Mouse (Mus musculus) embryonic facial prominence, embryonic 15.5 days (tissue): ENCODE results near the gene Lbh. TPM values are rescaled to one million over a fixed set of nuclear protein-coding genes. Genes with fewer than 3 reads are reported as not detected.

Experiments
- ATAC-seq: fragments of 200-750 bp; cut with Nextera tagmentation; 2 replicates; pipeline ENCODE4 v1.8.0; 2017; ENCODE audit warnings: low read depth, moderate TSS enrichment; ENCODE audit not compliant: insufficient number of reproducible peaks, low FRiP score, low TSS enrichment
- H3K27ac ChIP-seq: fragments of 300-500 bp; sonication (generic); replicated peaks from 2 replicates; pipeline ENCODE4 v1.5.1; 2015; ENCODE audit warnings: mild to moderate bottlenecking, inconsistent platforms
- H3K27me3 ChIP-seq: fragments of 300-500 bp; sonication (generic); 2 replicates; pipeline ENCODE4 v1.6.1; 2015; ENCODE audit warnings: inconsistent platforms
- H3K36me3 ChIP-seq: fragments of 300-500 bp; sonication (generic); 2 replicates; pipeline ENCODE4 v1.6.1; 2015; ENCODE audit warnings: mild to moderate bottlenecking, inconsistent platforms
- H3K4me1 ChIP-seq: fragments of 300-500 bp; sonication (generic); 2 replicates; pipeline ENCODE4 v1.6.1; 2015; ENCODE audit warnings: inconsistent platforms
- H3K4me2 ChIP-seq: fragments of 300-500 bp; sonication (generic); replicated peaks from 2 replicates; pipeline ENCODE4 v1.6.1; 2015; ENCODE audit warnings: mild to moderate bottlenecking, inconsistent platforms
- H3K4me3 ChIP-seq: fragments of 300-500 bp; sonication (generic); replicated peaks from 2 replicates; pipeline ENCODE4 v1.5.1; 2015; ENCODE audit warnings: mild to moderate bottlenecking, inconsistent platforms
- H3K9ac ChIP-seq: fragments of 300-500 bp; sonication (generic); 2 replicates; pipeline ENCODE4 v1.6.1; 2015; ENCODE audit warnings: inconsistent platforms
- H3K9me3 ChIP-seq: fragments of 300-500 bp; sonication (generic); replicated peaks from 2 replicates; pipeline ENCODE4 v1.6.1; 2016; ENCODE audit warnings: inconsistent platforms
- WGBS: fragments of 180-500 bp; shearing (Covaris S2); methylation state at CpG from one replicate; pipeline ENCODE4 v1.1.7; 2015; 5-methylcytosine and 5-hydroxymethylcytosine counted together
- polyA plus RNA-seq: library from polyadenylated mRNA; unstranded; fragments of >200 nt; fragmentation: Nextera tagmentation; extraction: Ambion mirVana; gene quantifications from 2 replicates; pipeline ENCODE4 v1.2.1, GENCODE M21; 2015

Gene Lbh
- polyA plus RNA-seq, 1 experiment from 2014 or later: 3.3 TPM

DNA sequence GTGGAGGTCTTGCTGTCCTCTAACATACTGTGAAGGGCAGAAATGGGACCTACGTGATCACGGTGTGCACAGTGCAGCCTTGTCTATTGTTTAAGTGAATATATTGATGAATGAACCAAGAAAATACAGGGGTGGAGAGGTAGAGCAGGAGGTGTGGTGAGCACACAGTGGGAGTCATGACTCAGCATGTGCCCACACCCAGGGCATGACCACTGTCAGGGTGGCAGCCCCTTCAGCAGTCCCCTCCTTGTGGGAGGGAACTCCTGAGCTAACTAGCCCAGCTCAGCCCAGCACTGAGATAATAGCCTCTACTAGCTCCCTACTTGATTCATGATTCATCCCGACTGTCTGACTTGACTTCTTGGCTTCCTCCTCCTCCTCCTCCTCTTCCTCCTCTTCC, 19.3 kb upstream of the Lbh start:
- Histone ChIP-seq H3K9me3 (no peaks in the 10 kb centered on the region), H3K9ac (no peak overlapping the region), H3K4me3 (no peak overlapping the region), H3K36me3 (no peaks in the 10 kb centered on the region), H3K27ac (no peak overlapping the region), H3K4me2 (no peak overlapping the region), H3K27me3 (no peaks in the 10 kb centered on the region), H3K4me1 (0 out of 2 replicates have a peak, but pooled peaks cover 4% of the 10 kb centered on the region)
- no peak for ATAC-seq
- 75% methylated on average over 3 of the region's 3 CpGs for WGBS

DNA sequence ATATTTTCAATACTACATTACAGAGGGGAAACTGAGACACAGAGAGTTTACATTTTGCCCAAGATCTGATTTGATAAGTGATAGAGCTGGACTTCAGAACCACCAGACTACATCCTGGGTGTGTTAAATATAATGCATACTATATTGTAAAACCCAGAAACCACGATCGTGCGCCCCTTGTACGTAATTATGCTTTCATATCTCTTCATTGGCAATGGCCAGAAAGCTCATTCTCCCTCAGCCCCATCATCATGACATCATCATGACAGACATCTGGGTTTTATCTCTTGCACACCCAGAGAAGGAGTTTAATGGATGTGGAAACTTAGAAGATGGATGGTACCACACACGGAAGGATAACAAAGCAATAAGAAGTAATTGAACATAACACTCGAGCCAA, 17.1 kb upstream of the Lbh start:
- Histone ChIP-seq H3K27ac (no peak overlapping the region), H3K9ac (no peak overlapping the region), H3K4me3 (no peak overlapping the region), H3K4me2 (no peak overlapping the region), H3K9me3 (no peaks in the 10 kb centered on the region), H3K4me1 (0 out of 2 replicates have a peak, but pooled peaks cover 4% of the 10 kb centered on the region), H3K36me3 (no peaks in the 10 kb centered on the region), H3K27me3 (no peaks in the 10 kb centered on the region)
- no peak for ATAC-seq
- 73% methylated on average over 6 of the region's 6 CpGs for WGBS

DNA sequence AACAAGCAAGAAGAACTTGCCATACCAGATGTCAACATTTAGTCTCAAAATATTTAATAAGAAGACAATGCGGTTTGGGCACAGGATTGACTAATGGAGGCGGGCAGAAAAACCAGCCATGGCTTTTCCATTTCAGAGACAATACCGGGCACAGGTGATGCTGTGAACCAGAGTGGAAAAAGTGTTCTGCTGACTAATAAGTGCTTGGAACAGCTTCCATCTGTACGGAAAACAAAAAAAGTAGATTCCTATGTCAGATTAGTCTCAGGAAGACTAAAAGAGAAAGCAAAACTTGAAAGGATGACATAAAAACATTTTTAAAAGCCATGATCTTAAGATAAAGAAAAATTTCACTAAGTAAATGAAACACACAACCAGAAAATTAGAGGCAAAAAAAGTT, 16.4 kb upstream of the Lbh start:
- no peak overlapping the region for H3K9ac ChIP-seq
- no peak overlapping the region for H3K4me2 ChIP-seq
- no peak overlapping the region for H3K4me3 ChIP-seq
- no peak overlapping the region for H3K27ac ChIP-seq
- ATAC-seq: no peak
- H3K4me1 ChIP-seq: 0 out of 2 replicates have a peak, but pooled peaks cover 4% of the 10 kb centered on the region
- no peaks in the 10 kb centered on the region for H3K27me3 ChIP-seq
- no peaks in the 10 kb centered on the region for H3K9me3 ChIP-seq
- H3K36me3 ChIP-seq: no peaks in the 10 kb centered on the region
- WGBS: 53% methylated on average over 4 of the region's 4 CpGs

DNA sequence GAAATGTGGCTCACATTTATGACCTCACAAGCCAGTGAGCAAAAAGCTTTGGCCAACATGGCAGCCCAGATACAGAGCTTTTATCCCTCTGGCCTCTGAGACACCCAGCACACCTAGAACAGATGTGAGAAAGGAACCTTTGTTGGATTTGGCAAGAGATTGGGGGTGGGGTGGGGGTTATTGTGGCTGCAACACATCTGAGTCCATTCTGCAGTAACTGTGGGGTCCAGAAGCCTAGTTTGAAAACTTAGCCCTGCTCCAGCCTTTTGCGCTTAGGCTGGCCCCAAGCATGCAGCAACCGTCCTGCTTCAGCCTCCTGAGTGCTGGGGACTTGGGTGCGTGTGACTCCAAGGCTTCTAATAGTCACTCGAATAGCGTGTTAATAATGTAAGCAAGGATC, 14.8 kb upstream of the Lbh start:
- no peak for ATAC-seq
- H3K4me1 ChIP-seq: 0 out of 2 replicates have a peak, but pooled peaks cover 4% of the 10 kb centered on the region
- H3K36me3 ChIP-seq: no peaks in the 10 kb centered on the region
- no peak overlapping the region for H3K27ac ChIP-seq
- no peak overlapping the region for H3K4me3 ChIP-seq
- no peak overlapping the region for H3K4me2 ChIP-seq
- H3K27me3 ChIP-seq: no peaks in the 10 kb centered on the region
- H3K9me3 ChIP-seq: no peaks in the 10 kb centered on the region
- 89% methylated on average over 5 of the region's 5 CpGs for WGBS
- no peak overlapping the region for H3K9ac ChIP-seq

DNA sequence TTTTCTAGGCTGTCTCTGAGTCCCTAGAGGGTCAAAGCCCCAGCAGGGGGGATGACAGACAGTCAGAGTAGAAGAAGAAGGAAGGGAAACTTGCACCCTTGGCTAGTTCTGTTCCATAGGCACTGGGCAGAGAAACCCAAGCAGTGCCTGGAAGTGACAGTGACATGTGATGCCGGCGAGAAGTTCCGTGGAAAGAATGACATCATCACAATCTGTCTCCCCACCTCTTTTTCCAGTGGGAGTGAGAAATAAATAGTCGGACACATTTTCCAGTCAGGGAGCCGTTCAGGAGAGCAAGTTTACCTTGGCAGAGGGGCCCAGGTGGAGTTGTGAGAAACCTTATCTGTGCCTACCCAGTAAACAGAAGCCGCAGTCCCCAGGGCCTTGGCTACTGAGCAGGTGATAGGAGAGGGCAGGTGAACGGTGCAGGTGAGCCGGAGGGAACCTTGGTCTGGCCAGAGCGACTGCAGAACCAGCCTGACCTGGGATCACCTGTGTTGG, 14.1 kb upstream of the Lbh start:
- Histone ChIP-seq H3K27me3 (no peaks in the 10 kb centered on the region), H3K4me1 (0 out of 2 replicates have a peak, but pooled peaks cover 4% of the 10 kb centered on the region), H3K9me3 (no peaks in the 10 kb centered on the region), H3K36me3 (no peaks in the 10 kb centered on the region), H3K27ac (no peak overlapping the region), H3K9ac (no peak overlapping the region), H3K4me3 (no peak overlapping the region), H3K4me2 (no peak overlapping the region)
- ATAC-seq: peak; percentile 52; the same call in 1 of the 2 replicates
- 55% methylated on average over 9 of the region's 9 CpGs for WGBS

DNA sequence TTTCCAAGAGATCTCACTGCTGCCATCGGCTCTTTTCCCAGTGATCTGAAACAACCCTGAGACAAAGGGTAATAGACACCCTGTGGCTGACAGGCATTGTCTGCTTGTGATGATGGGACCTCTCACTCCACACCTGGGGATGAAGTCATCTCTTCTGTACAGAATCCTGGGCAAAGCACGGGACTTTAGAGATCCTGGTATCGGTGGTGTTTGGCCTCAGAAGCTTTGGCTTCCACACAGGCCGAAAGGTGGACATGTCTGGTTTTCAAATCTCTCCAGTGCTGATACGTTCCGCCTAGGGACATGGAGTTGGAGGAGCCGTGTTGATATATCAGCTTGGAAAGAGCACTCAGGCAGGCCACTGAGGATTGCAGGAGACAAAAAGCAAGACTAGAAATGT, 13.2 kb upstream of the Lbh start:
- 81% methylated on average over 7 of the region's 7 CpGs for WGBS
- Histone ChIP-seq H3K27ac (no peak overlapping the region), H3K36me3 (no peaks in the 10 kb centered on the region), H3K9ac (no peak overlapping the region), H3K27me3 (no peaks in the 10 kb centered on the region), H3K9me3 (no peaks in the 10 kb centered on the region), H3K4me1 (0 out of 2 replicates have a peak, but pooled peaks cover 4% of the 10 kb centered on the region), H3K4me3 (no peak overlapping the region), H3K4me2 (no peak overlapping the region)
- ATAC-seq: no peak

DNA sequence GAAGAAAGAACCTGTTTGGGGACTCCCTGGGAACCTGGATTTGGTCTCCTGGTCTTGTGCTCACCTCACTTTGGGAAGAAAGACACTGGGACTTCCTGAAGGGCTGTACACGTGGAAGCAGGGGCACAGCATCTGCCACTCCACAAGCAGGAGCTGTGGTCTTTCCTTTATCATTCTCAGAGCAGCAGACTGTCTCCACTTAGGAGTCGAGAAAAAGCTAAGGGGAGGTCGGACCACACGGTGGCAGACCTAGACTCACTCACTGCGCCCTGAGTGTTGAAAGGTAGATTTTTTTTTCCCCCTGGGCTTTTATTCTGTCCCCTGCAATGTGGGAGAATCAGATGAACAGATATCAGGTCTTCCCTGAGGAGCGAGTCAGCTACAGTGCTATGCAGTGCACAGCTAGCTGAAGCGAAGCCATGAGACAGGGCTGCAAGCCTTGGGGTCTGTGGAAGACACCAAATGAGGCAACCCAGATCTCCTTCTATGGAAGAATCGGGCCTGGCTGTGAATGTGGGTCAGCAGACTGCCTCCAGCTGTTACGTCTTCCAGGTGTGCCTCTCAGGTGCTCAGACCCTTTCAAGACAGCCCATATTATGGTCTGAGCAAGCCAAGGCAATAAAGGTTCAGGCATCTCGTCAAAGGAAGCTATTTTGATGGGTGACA, 11.7 kb upstream of the Lbh start:
- WGBS: 65% methylated on average over 10 of the region's 10 CpGs
- no peak overlapping the region for H3K4me2 ChIP-seq

DNA sequence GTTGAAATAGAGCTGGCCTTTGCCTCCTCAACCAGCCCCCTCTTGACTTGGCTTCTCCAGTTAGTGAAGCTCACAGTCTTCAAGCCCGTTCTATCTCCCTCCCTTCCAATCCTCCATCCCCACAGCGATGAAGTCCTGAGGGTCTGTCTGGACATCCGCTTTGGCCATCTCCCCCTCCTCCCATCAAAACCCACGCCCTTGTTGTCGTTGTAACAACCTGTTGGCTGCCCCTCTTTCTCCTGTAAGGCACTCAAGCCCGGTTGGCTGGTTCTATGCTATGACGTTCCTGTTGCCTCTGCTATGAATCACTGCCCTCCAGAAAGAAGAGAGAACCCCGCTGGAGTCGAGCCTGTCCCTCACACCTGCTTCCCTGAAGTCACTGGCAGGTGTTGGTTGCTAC, 10.9 kb upstream of the Lbh start:
- no peak overlapping the region for H3K4me3 ChIP-seq
- no peak for ATAC-seq
- no peak overlapping the region for H3K4me2 ChIP-seq
- H3K27me3 ChIP-seq: no peaks in the 10 kb centered on the region
- no peak overlapping the region for H3K27ac ChIP-seq
- H3K9ac ChIP-seq: no peak overlapping the region
- no peaks in the 10 kb centered on the region for H3K36me3 ChIP-seq
- H3K9me3 ChIP-seq: no peaks in the 10 kb centered on the region
- no peaks in the 10 kb centered on the region for H3K4me1 ChIP-seq
- 73% methylated on average over 9 of the region's 9 CpGs for WGBS

More for the DNA sequence above, 11.7 kb upstream of the Lbh start:
- Histone ChIP-seq H3K27me3 (no peaks in the 10 kb centered on the region), H3K27ac (no peak overlapping the region), H3K36me3 (no peaks in the 10 kb centered on the region), H3K9me3 (no peaks in the 10 kb centered on the region), H3K4me3 (no peak overlapping the region), H3K4me1 (no peaks in the 10 kb centered on the region), H3K9ac (no peak overlapping the region)
- ATAC-seq: no peak

DNA sequence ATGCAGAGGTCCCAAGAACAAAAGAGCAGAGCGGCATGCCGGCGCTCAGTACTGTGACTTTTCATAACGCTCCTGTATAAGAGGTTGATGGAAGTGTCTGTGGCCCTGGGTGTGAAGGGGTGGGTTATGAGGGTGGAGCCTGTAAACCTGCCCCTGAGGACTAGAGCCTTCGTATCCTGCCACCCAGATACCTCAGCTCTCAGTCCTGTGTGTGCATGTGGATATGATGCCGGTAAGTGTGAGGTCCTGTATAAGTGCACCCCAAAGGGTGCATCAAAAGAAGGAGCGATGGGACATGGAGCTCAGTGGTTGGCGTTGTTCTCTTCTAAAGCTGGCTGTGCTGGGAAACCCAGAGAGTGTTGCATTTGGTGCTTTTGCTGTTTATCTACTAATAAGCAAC, 10.3 kb upstream of the Lbh start:
- no peak overlapping the region for H3K4me3 ChIP-seq
- no peak overlapping the region for H3K27ac ChIP-seq
- no peak overlapping the region for H3K4me2 ChIP-seq
- no peaks in the 10 kb centered on the region for H3K4me1 ChIP-seq
- no peaks in the 10 kb centered on the region for H3K27me3 ChIP-seq
- no peaks in the 10 kb centered on the region for H3K9me3 ChIP-seq
- no peak for ATAC-seq
- no peaks in the 10 kb centered on the region for H3K36me3 ChIP-seq
- no peak overlapping the region for H3K9ac ChIP-seq
- WGBS: 75% methylated on average over 8 of the region's 8 CpGs

DNA sequence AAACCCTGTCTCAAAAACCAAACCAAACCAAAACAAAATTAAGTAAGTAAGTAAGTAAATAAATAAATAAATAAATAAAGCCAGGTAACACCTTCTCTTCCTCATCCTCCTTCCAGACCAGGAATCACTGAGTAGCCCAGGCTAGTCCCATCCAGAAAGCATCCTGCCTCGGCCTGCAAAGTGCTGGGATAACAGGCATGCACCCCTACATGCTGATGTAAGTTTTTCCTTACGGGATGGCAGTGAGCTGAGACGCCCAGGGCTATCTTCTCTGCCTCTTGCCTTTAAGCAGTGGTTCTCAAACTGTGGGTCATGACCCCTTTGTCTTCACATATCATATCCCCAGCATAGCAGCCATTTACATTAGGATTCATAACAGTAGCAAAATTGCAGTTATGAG, 9.5 kb upstream of the Lbh start:
- Histone ChIP-seq H3K9ac (no peak overlapping the region), H3K4me1 (no peaks in the 10 kb centered on the region), H3K27ac (no peak overlapping the region), H3K36me3 (no peaks in the 10 kb centered on the region), H3K4me2 (no peak overlapping the region), H3K9me3 (no peaks in the 10 kb centered on the region), H3K27me3 (no peaks in the 10 kb centered on the region), H3K4me3 (no peak overlapping the region)
- 87% methylated on average over 3 of the region's 3 CpGs for WGBS
- no peak for ATAC-seq

DNA sequence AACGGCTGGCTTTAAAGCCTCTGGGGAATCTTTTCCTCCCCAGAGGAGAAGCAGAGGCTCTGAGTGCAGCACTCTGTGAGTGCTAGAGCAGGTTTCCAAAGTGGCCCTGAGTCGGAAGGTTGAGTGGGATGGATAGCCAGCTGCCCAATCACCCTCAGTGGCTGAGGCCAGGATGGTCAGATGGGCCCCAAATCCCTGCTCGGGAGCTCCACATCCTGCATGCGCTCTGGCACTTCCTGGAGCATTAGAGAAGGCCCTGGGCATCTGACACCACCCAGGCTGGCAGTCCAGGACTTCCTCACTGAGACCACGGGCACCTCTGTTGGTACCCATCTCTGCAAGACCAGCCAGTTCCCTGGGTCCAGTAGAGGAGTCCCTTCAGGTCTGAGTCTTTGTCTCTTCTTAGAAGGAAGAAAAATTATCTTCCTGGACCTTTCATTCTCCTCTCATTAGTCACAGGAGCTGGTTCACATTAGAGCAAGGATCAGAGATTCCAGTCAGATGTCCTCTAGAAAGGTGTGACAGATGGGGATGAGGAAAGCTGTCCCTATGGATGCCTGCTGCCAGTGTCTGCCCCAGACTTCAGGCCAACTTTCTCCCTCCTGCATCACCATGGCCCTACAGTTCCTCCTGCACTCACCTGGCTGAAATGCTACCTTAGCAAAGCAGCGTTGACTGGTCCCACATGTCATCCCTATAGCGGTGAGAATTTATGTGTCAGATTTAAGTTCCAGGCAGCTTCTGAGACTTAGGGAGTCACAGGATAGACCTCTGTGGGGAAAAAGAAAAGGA, 8.8 kb upstream of the Lbh start:
- H3K9ac ChIP-seq: no peak overlapping the region
- no peak overlapping the region for H3K4me2 ChIP-seq
- no peak overlapping the region for H3K4me3 ChIP-seq
- no peaks in the 10 kb centered on the region for H3K4me1 ChIP-seq
- no peaks in the 10 kb centered on the region for H3K27me3 ChIP-seq
- 82% methylated on average over 7 of the region's 7 CpGs for WGBS
- H3K9me3 ChIP-seq: no peaks in the 10 kb centered on the region
- H3K36me3 ChIP-seq: no peaks in the 10 kb centered on the region
- H3K27ac ChIP-seq: no peak overlapping the region
- no peak for ATAC-seq
